Mouse (Mus musculus) testis, postnatal 14 days (tissue): ENCODE data around the gene Apol11b.
"Not testable (repeated sequence)": the region's sequence is repeated elsewhere in the genome, so short reads cannot be mapped to it uniquely, and the experiment has no call there.

ENCODE experiments used
- DNase-seq: peaks from one replicate; pipeline ENCODE4 v3.0.0; 2021; ENCODE audit warnings: low spot score

Apol11b gene

DNA sequence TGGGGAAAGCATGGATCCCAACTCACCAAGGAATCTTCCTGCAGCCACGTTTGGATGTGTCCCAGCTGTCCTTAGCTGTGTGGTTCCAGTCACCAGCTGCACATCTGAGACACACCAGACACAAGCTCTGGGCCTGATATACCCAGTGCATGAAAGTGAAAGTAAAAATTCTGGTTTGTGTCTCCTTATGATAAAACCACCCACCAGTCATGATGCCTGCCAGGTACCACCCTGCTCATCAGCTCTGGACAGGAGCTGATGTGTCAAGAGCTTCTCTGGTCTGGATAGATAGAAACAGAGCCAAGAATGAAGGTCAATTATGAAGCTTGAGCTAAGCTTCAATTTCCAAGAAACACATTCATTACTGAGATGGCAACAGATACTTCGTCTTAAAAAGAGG lies at the start of gene Apol11b:
TSS of gene Apol11b (minus strand) at position 111 of the 400 bp plus-strand sequence.
- DNase-seq = not testable (repeated sequence)

- not testable (repeated sequence) for DNase-seq
These were observed 48.6 kb upstream of the Apol11b start for GRCm38 (mm10) chr15:77691532-77692311.

DNA sequence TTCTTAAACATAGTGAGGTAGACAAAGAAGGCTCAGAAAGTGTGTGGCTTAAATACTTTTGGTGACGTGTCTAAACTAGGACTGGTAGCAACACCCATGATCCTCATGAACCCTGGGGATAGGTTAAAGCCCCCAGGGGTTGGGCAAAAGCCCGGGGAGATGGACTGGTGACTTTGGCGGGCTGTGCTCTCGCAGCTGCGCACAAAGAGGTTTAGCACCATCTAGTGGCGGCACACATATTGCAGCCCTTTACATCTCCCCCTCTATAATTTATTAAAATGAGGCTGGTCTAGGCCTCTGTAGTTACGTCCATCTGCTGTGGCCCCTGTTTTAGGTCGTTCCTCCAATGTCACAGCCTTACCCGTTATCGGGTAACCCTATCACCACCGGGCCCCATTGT lies 40.9 kb upstream of the Apol11b start:
- not testable (repeated sequence) for DNase-seq

DNA sequence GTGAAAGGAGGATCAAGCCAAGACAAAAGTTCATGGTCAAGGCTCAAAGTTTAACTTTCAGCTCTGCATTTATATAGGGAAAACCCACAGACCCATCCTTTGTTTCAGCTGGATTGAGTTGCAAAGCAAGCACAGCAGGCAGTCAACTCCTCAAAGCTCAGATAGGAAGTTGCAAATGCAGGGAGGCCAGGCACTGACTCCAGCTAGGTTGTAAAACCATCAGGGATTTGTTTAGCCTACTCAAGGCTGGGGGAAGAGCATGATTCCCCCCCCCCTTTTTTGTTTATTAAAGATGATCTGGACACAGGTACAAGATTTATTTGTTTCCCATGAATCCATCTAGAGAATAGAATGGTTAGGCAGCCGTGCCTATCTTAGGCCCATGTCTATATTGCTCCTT lies 31.0 kb upstream of the Apol11b start:
- not testable (repeated sequence) for DNase-seq

GRCm38 (mm10) chr15:77661841-77662240 lies 18.8 kb upstream of the Apol11b start:
- not testable (repeated sequence) for DNase-seq

DNA sequence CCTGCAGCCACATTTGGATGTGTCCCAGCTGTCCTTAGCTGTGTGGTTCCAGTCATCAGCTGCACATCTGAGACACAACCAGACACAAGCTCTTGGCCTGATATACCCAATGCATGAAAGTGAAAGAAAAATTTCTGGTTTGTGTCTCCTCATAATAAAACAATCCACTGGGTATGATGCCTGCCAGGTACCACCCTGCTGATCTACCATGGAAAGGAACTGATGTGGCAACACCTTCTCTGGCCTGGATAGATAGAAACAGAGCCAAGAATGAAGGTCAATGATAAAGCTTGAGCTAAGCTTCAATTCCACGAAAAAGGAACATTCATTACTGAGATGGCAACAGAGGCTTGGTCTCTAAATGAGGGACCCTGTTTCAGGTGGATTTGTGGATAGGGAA lies 16.7 kb upstream of the Apol11b start:
- DNase-seq = not testable (repeated sequence)

GRCm38 (mm10) chr15:77651143-77651542 lies 8.1 kb upstream of the Apol11b start:
- not testable (repeated sequence) for DNase-seq

- not testable (repeated sequence) for DNase-seq
These were observed 13.3 kb downstream of the Apol11b start for GRCm38 (mm10) chr15:77629822-77630221.

DNA sequence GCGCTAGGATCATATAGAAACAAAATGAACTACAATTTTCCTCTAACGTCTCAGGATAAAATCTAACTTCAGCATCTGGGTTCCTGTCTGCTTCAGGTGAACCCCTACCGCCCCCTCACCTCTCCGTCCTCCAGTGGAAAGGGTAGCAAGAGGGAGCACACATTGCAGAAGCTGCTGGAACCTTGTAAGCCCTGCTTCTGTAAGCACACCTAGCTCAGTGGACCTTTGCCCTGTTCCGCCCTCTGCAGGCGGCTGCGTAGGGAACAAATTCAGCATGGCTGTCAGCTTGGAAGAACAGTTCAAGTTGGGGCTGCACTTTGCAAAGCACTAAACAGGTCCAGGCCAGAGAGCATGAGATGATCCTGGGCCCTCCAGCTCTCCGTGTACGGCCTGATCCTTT lies 14.4 kb downstream of the Apol11b start:
- DNase-seq = not testable (repeated sequence)

DNA sequence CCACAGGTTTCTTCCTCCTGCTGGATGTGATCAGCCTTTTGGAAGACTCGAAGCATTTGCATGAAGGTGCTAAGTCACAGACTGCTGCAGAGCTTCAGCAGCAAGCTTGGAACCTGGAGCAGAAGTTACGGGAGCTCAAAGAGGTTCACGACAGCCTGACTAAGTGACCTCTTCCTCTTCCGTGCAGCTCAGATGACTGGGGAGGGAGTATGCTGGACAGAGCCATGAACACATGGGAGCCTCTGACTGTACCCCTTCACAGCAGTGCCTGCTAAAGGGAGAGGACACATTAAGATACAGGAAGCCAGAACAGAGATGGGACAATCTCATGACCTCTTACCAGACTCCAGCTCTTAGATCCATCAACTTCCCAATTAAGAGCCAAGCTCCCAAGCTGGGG lies 16.6 kb downstream of the Apol11b start:
- DNase-seq = not testable (repeated sequence)

DNA sequence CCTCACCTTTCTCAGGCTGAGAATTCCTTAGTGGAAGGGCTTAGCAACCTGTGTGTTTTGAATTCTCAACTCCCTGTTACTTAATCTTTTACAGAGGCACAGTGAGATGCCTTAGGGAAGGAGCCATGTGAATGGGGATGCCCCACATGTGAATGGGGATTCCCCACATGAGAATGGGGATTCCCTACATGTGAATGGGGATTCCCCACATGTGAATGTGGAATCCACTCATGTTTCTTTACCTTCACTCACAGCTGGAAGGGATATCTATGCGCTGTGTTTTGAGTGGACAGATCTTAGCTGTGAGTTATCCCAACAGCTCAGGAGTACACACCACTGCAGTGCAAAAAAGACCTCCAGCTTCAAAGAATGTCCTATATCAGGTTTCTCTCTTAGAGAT lies 18.4 kb downstream of the Apol11b start:
- DNase-seq = no peak

GRCm38 (mm10) chr15:77606069-77606468 lies 37.0 kb downstream of the Apol11b start:
- DNase-seq = no peak

- DNase-seq = no peak
These were observed 44.1 kb downstream of the Apol11b start, which contains the start of gene Gm36245 for GRCm38 (mm10) chr15:77598958-77599357. Gene Gm36245, plus strand, starts transcription at chr15:77599258.

- DNase-seq = no peak
These were observed 44.7 kb downstream of the Apol11b start for GRCm38 (mm10) chr15:77598429-77598828.

DNA sequence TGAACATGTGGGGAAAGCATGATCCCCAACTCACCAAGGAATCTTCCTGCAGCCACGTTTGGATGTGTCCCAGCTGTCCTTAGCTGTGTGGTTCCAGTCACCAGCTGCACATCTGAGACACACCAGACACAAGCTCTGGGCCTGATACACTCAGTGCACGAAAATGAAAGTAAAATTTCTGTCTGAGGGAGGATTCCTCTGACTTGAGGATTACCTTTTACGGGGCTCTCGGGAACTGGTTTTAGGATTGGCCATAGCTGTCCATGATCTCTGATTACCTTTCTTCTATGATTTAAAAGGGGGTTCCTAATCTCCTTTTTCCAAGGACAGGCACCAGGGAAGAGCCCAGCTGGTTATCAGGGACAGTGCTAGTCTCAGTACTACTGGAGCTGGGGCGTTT lies 47.1 kb downstream of the Apol11b start, which contains the start of gene Apol10b:
TSS of gene Apol10b (minus strand) at position 165 of the 400 bp plus-strand sequence.
- DNase-seq = no peak

DNA sequence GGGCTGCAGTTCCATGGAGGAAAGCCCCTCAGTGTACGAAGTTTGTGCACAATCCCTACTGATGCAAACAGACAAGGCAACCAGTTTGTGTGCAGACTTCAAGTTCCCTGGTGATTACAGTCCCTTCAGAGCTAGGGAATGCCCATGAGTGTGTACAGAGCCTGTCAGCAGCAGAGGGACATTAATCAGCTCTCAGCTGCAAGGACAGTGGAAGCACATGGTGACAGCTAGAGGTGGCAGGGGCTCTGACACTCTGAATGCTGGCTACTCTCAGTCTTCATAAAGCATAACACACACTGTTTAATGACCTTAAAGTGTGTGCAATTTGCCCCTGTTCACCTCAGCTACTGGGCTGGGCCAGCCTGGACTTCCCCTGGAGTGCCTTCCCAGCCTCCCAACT lies 49.5 kb downstream of the Apol11b start:
- no peak for DNase-seq

DNA sequence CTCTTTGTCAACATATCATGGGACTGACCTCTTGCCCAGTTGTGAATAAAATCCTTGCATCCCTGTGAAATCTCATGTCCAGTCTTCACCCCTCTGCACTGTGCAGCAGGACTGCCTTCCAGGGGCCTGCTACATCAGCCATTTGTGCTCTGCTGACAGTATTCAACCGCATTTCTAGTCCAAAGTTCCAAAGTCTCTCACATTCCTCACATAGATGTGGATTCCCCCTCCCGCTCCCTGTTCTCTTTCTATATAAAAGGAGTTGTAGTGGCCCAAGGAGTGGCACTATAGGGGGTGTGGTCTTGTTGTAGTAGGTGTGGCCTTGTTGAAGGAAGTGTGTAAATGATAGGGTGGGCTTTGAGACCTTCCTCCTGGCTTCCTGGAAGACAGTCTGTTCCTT lies 52.2 kb downstream of the Apol11b start:
- DNase-seq = no peak

GRCm38 (mm10) chr15:77588981-77589380 lies 54.1 kb downstream of the Apol11b start:
- DNase-seq = no peak

- no peak for DNase-seq
These were observed 56.1 kb downstream of the Apol11b start for GRCm38 (mm10) chr15:77587026-77587425.
